Mouse (Mus musculus): ENCODE measurements around the gene Nlrc4. TPM values are rescaled to one million over a fixed set of nuclear protein-coding genes. Genes with fewer than 3 reads are reported as not detected.

The Nlrc4 gene
- total and polyA plus RNA-seq, 3 experiments: 1.9 to 6.0 (median 3.3) TPM

- TF ChIP-seq ETS1 (conservative IDR thresholded peaks at IDR 0.05; ENCODE audit: low read depth, low read length) (0 out of 2 replicates have a peak, but pooled peaks have one; percentile 14), HCFC1 (IDR thresholded peaks at IDR 0.05; ENCODE audit: low read depth, low read length) (peak; percentile 83), IRF4 (IDR thresholded peaks at IDR 0.05; ENCODE audit: low read depth, low read length) (peak; percentile 48; the same call in 1 of the 2 replicates), TCF12 (IDR thresholded peaks at IDR 0.05; ENCODE audit: low read depth, low read length) (peak; percentile 88), CHD1 (IDR thresholded peaks at IDR 0.05; ENCODE audit: low read depth, low read length) (no peak), CHD2 (IDR thresholded peaks at IDR 0.05; ENCODE audit: low read length) (peak; percentile 77), MYC (IDR thresholded peaks at IDR 0.05; ENCODE audit: low read depth, low read length) (0 out of 2 replicates have a peak, but pooled peaks have one; percentile 10), MAFK (IDR thresholded peaks at IDR 0.05; ENCODE audit: insufficient replicate concordance, low read length) (no peak), SIN3A (IDR thresholded peaks at IDR 0.05; ENCODE audit: low read length) (peak; percentile 91), NRF1 (IDR thresholded peaks at IDR 0.05; ENCODE audit: low read depth, low read length) (peak; percentile 87)
These were observed 63.4 kb downstream of the Nlrc4 start, which contains the start of gene Slc30a6 (continued) for GRCm38 (mm10) chr17:74395383-74396065.

- Histone ChIP-seq H3K36me3 (replicated peaks in 1 of 2; ENCODE audit: control insufficient read depth in 1 of 2, insufficient read depth in 1 of 2, low read length in 1 of 2) (peaks cover 3 to 9% of the 10 kb centered on the region in 2 experiments), H3K4me2 (ENCODE audit: insufficient read depth, low read depth, poor library complexity, severe bottlenecking) (peak overlapping the region; percentile 37), H3K4me3 (replicated peaks in 1 of 3; ENCODE audit: low read depth in 2 of 3, low read length in 2 of 3, poor library complexity in 1 of 3) (peak overlapping the region; percentile 32 to 93 (median 56)), H3K4me1 (ENCODE audit: control insufficient read depth in 1 of 2, insufficient read depth in 2 of 2) (peaks cover 4 to 17% of the 10 kb centered on the region in 2 experiments), H3K79me2 (replicated peaks; ENCODE audit: control insufficient read depth, extremely low read depth, insufficient read depth, poor library complexity, severe bottlenecking) (peaks cover 27% of the 10 kb centered on the region), H3K27me3 (replicated peaks) (no peaks in the 10 kb centered on the region), H3K9me3 (replicated peaks; ENCODE audit: low read length) (no peaks in the 10 kb centered on the region), H3K9ac (ENCODE audit: insufficient read depth, low read depth) (peak overlapping the region; percentile 59), H3K27ac (ENCODE audit: insufficient read depth, low read depth) (no peak overlapping the region)
- dilution Hi-C loops (cut with MboI; ENCODE audit: extremely low pct_ligation_motif_present, extremely low pct_unique_long_range_greater_than_20kb, low sequenced_read_pairs): no loop called here
- peak; percentile 6 for DNase-seq (ENCODE audit: extremely low read depth)
- no peak for TF ChIP-seq POLR2A (IDR thresholded peaks at IDR 0.05; ENCODE audit: low read depth, low read length)
- no peak for TF ChIP-seq RAD21 (IDR thresholded peaks at IDR 0.05; ENCODE audit: low read depth, low read length)
- no peak for TF ChIP-seq MAX (IDR thresholded peaks at IDR 0.05; ENCODE audit: low read length)
- TF ChIP-seq RCOR1 (conservative IDR thresholded peaks at IDR 0.05; ENCODE audit: low read depth, low read length): no peak
- no peak for TF ChIP-seq SIN3A (IDR thresholded peaks at IDR 0.05; ENCODE audit: low read length)
- TF ChIP-seq MYC (IDR thresholded peaks at IDR 0.05; ENCODE audit: low read depth, low read length): 0 out of 2 replicates have a peak, but pooled peaks have one; percentile 1
- in situ Hi-C loops (cut with MboI; ENCODE audit: low pct_ligation_motif_present, low pct_unique_long_range_greater_than_20kb, low sequenced_read_pairs): no loop called here
These were observed 64.1 kb downstream of the Nlrc4 start for GRCm38 (mm10) chr17:74394855-74395254.

GRCm38 (mm10) chr17:74394381-74394780 lies 64.6 kb downstream of the Nlrc4 start:
- Histone ChIP-seq H3K27ac (ENCODE audit: insufficient read depth, low read depth) (no peak overlapping the region), H3K4me2 (ENCODE audit: insufficient read depth, low read depth, poor library complexity, severe bottlenecking) (peak overlapping the region; percentile 37; the same call in 1 of the 2 replicates), H3K4me3 (replicated peaks in 1 of 3; ENCODE audit: low read depth in 2 of 3, low read length in 2 of 3, poor library complexity in 1 of 3) (no peak overlapping the region), H3K79me2 (replicated peaks; ENCODE audit: control insufficient read depth, extremely low read depth, insufficient read depth, poor library complexity, severe bottlenecking) (peaks cover 27% of the 10 kb centered on the region), H3K4me1 (ENCODE audit: control insufficient read depth in 1 of 2, insufficient read depth in 2 of 2) (peaks cover 4 to 17% of the 10 kb centered on the region in 2 experiments), H3K9ac (ENCODE audit: insufficient read depth, low read depth) (peak overlapping the region; percentile 59; the same call in 1 of the 2 replicates), H3K9me3 (replicated peaks; ENCODE audit: low read length) (no peaks in the 10 kb centered on the region), H3K36me3 (replicated peaks in 1 of 2; ENCODE audit: control insufficient read depth in 1 of 2, insufficient read depth in 1 of 2, low read length in 1 of 2) (peaks cover 3 to 8% of the 10 kb centered on the region in 2 experiments), H3K27me3 (replicated peaks) (no peaks in the 10 kb centered on the region)
- dilution Hi-C loops (cut with MboI; ENCODE audit: extremely low pct_ligation_motif_present, extremely low pct_unique_long_range_greater_than_20kb, low sequenced_read_pairs) (no loop called here), in situ Hi-C loops (cut with MboI; ENCODE audit: low pct_ligation_motif_present, low pct_unique_long_range_greater_than_20kb, low sequenced_read_pairs) (no loop called here)
- no peak for DNase-seq (ENCODE audit: extremely low read depth)
- no peak for TF ChIP-seq SIN3A (IDR thresholded peaks at IDR 0.05; ENCODE audit: low read length)
